Mouse (Mus musculus): ENCODE measurements around the gene Cpvl. TPM values are rescaled to one million over a fixed set of nuclear protein-coding genes. Genes with fewer than 3 reads are reported as not detected.

Cpvl gene
- polyA plus RNA-seq, 1 experiment = not detected

DNA sequence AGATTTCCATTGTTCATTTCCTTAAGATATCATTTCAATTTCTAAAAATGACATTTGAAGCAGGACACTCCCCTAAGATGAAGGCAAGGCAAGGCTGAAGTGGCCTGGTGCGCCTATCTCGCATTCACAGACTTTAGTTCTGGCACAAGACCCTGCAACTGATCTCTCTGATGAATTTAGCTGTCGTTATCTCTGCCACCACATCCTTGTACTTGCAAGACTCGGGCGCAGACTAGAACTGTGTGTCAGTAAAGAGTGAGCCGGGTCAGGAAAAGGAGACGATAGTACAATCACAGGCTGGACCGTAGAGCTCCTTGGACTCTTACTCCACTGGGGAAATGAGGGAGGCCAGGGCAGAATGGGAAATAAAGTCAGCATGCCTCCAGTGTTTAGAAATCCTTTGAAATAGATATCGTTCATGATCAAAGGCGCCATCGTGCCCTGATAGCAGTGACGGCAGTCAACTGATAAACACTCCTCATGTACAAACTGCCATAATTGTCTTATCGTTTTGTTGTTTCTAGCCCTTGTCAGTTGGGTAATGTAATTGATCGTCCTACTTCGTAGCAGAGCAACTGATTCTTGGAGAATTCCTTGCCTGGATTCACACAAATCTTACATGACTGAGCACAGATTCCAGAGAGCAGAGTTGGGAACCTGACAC is 2.5 kb upstream of the Cpvl start:
- no peak for TF ChIP-seq CTCF (IDR thresholded peaks at IDR 0.05; ENCODE audit: insufficient read depth, low read depth, low read length)
- no peak for TF ChIP-seq POLR2A (IDR thresholded peaks at IDR 0.05; ENCODE audit: insufficient read depth, low read depth, low read length)
- WGBS = 97% methylated on average over 15 of the region's 15 CpGs
- no peak overlapping the region for H3K4me3 ChIP-seq (ENCODE audit: insufficient read depth, low read depth, low read length)
- H3K27ac ChIP-seq (ENCODE audit: insufficient read depth, low read depth, low read length) = no peak overlapping the region
- H3K4me1 ChIP-seq (ENCODE audit: control insufficient read depth, insufficient read depth, low read length) = no peaks in the 10 kb centered on the region

DNA sequence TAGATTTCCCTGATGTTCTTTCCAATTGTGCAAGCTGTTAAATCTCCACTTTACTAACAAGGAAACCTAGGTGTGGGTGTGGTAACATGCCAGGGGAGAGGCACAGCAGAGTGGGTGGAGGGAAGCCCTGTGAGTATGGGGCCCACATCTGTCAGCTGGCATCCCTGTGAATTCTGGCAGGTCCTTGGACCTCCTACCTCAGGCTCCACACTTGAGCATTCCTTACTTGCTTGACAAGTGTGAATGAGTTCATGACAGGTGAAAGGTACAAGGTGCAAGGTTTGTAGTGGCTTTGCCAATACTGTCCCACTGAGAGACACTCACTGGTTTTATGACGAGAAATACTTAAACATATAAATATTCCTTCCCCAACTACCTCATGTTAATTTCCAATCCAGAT is 4.4 kb downstream of the Cpvl start:
- 95% methylated on average over 1 of the region's 1 CpGs for WGBS

DNA sequence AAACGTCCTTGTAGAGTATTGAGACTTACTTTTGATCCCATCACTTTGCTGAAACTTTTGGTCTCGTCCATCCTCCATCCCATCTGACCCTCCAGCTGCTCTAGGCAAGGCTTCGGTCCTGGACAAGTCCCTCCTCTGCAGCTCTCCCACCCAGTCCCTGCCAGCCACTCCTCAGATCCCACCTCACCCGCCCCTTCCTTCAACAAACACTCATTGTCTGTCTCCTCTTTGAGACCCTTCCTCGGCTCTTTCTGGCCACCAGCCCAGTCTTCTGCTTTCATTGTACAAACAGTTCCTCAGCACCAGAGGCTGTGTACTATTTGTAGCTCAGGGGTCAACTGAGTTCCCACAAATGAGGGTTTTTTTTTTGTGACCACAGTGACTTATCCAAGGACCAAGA is 5.0 kb downstream of the Cpvl start:
- WGBS = 45% methylated on average over 5 of the region's 5 CpGs
- H3K4me1 ChIP-seq (ENCODE audit: control insufficient read depth, insufficient read depth, low read length) = peaks cover 6% of the 10 kb centered on the region
- H3K27ac ChIP-seq (ENCODE audit: insufficient read depth, low read depth, low read length) = no peak overlapping the region
- H3K4me3 ChIP-seq (ENCODE audit: insufficient read depth, low read depth, low read length) = no peak overlapping the region
- TF ChIP-seq POLR2A (IDR thresholded peaks at IDR 0.05; ENCODE audit: insufficient read depth, low read depth, low read length) = no peak
- no peak for TF ChIP-seq CTCF (IDR thresholded peaks at IDR 0.05; ENCODE audit: insufficient read depth, low read depth, low read length)

More for the DNA sequence above, 4.4 kb downstream of the Cpvl start:
- Histone ChIP-seq H3K4me1 (ENCODE audit: control insufficient read depth, insufficient read depth, low read length) (peaks cover 6% of the 10 kb centered on the region), H3K27ac (ENCODE audit: insufficient read depth, low read depth, low read length) (no peak overlapping the region), H3K4me3 (ENCODE audit: insufficient read depth, low read depth, low read length) (no peak overlapping the region)
- TF ChIP-seq POLR2A (IDR thresholded peaks at IDR 0.05; ENCODE audit: insufficient read depth, low read depth, low read length) = no peak
- no peak for TF ChIP-seq CTCF (IDR thresholded peaks at IDR 0.05; ENCODE audit: insufficient read depth, low read depth, low read length)

DNA sequence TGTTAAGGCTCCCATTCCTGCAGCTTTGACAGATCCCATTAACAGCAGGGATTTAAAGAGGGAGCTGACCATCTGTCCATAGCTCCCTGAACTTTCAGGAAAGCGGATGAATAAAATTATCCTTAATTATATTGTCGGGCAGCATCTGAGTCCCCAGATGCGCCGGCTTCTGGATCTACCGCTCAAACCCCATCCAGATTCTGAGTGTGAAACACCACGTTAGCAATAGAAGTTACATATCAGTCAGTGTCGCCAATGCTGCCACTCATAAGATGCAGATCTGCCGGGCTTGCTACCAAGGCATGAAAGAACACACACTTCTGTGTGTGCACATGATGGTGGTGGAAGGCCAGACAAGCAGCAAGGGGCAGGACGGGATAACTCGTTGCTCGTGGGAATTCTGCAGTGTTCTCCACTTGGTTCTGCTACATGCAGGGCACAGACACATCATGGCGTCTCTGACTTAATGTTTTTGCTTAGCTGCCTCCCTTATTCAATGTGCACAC is 6.2 kb downstream of the Cpvl start:
- WGBS = 43% methylated on average over 12 of the region's 12 CpGs
- TF ChIP-seq POLR2A (IDR thresholded peaks at IDR 0.05; ENCODE audit: insufficient read depth, low read depth, low read length) (no peak), CTCF (IDR thresholded peaks at IDR 0.05; ENCODE audit: insufficient read depth, low read depth, low read length) (no peak)

DNA sequence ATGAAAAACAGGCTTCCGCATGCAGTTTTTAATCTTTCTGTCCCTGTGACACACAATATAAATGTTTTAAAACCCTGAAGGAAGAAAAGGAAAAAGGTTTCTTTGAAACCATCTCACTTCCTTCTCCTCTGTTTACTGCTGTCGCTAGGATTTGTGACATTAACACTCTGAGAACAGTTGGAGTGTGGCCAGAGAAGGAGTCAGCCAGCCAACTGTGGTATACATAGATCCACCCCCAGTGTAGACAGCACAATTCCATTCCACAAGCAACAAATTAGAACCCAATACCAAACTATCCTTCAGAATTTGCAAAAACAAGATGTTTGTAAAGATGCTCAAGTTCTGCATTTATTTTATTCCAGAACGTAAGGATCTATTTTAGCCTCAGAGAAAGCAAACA is 6.7 kb downstream of the Cpvl start:
- TF ChIP-seq POLR2A (IDR thresholded peaks at IDR 0.05; ENCODE audit: insufficient read depth, low read depth, low read length) = no peak
- TF ChIP-seq CTCF (IDR thresholded peaks at IDR 0.05; ENCODE audit: insufficient read depth, low read depth, low read length) = no peak
- no peak overlapping the region for H3K4me3 ChIP-seq (ENCODE audit: insufficient read depth, low read depth, low read length)
- no peak overlapping the region for H3K27ac ChIP-seq (ENCODE audit: insufficient read depth, low read depth, low read length)
- 29% methylated on average over 3 of the region's 3 CpGs for WGBS
- peaks cover 6% of the 10 kb centered on the region for H3K4me1 ChIP-seq (ENCODE audit: control insufficient read depth, insufficient read depth, low read length)

More for the DNA sequence above, 6.2 kb downstream of the Cpvl start:
- H3K4me3 ChIP-seq (ENCODE audit: insufficient read depth, low read depth, low read length) = no peak overlapping the region
- peaks cover 6% of the 10 kb centered on the region for H3K4me1 ChIP-seq (ENCODE audit: control insufficient read depth, insufficient read depth, low read length)
- H3K27ac ChIP-seq (ENCODE audit: insufficient read depth, low read depth, low read length) = no peak overlapping the region

DNA sequence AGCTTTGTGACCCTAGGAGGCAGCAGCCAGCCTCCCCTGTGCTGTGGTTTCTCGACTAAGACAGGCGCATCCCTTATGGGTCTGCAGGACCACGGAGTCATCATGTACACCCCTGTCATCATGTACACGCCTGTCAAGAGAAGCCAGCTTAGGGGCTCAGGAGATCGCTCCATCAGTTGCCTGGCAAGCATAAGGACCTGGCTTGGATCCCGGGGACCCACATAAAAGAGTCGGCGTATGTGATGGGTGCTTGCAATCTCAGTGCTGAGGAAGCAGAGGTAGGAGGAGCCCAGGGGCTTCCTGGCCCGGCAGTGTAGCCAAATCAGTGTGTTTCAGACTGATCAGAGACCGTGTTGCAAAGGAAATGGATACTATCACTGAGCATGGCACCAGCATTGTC is 9.4 kb downstream of the Cpvl start:
- TF ChIP-seq POLR2A (IDR thresholded peaks at IDR 0.05; ENCODE audit: insufficient read depth, low read depth, low read length) (no peak), CTCF (IDR thresholded peaks at IDR 0.05; ENCODE audit: insufficient read depth, low read depth, low read length) (no peak)
- Histone ChIP-seq H3K4me1 (ENCODE audit: control insufficient read depth, insufficient read depth, low read length) (peaks cover 6% of the 10 kb centered on the region), H3K4me3 (ENCODE audit: insufficient read depth, low read depth, low read length) (no peak overlapping the region), H3K27ac (ENCODE audit: insufficient read depth, low read depth, low read length) (no peak overlapping the region)
- 65% methylated on average over 10 of the region's 10 CpGs for WGBS

DNA sequence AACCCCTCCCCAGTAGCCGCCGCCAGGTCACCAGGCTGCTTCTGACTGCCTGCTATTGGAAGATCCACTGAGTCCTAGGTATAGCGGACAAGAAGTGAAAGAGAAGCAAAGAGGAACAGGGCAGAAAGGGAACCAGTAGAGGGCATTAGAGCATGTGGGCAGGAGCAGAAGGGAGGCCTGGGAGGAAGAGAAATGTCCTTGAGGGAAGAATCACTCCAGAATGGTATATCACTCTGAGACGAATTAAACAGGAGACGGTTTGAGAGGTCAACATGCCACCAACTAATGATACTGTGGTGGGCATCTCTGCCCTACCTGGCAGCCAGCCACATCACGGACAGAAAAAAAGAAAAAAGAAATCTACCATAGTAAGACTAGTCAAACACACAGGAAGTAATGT is 9.9 kb downstream of the Cpvl start:
- H3K27ac ChIP-seq (ENCODE audit: insufficient read depth, low read depth, low read length) = no peak overlapping the region
- no peak for TF ChIP-seq CTCF (IDR thresholded peaks at IDR 0.05; ENCODE audit: insufficient read depth, low read depth, low read length)
- no peak for TF ChIP-seq POLR2A (IDR thresholded peaks at IDR 0.05; ENCODE audit: insufficient read depth, low read depth, low read length)
- WGBS = 91% methylated on average over 6 of the region's 6 CpGs

DNA sequence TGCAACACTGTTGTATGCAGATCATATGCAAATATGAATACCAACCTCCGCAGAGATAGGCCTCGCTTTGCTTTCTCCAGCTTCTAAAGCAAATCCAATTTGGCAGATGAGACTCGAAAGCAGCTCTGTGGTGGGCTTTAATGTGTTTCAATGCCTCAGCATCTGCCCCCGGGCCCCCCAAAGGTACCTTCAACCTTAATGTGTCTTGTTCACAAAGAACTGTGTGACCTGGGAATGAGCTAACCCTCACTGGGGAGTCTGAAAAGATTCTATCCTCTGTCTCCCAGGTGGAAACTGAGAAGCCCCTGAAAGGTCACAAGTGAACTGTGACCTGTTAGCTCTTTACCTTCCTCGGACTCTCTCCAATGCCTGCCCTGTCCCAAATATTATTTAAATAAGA is 11.9 kb downstream of the Cpvl start:
- Histone ChIP-seq H3K27ac (ENCODE audit: insufficient read depth, low read depth, low read length) (no peak overlapping the region), H3K4me1 (ENCODE audit: control insufficient read depth, insufficient read depth, low read length) (no peaks in the 10 kb centered on the region), H3K4me3 (ENCODE audit: insufficient read depth, low read depth, low read length) (no peak overlapping the region)
- 93% methylated on average over 5 of the region's 5 CpGs for WGBS
- TF ChIP-seq CTCF (IDR thresholded peaks at IDR 0.05; ENCODE audit: insufficient read depth, low read depth, low read length) (no peak), POLR2A (IDR thresholded peaks at IDR 0.05; ENCODE audit: insufficient read depth, low read depth, low read length) (no peak)

More for the DNA sequence above, 9.9 kb downstream of the Cpvl start:
- Histone ChIP-seq H3K4me1 (ENCODE audit: control insufficient read depth, insufficient read depth, low read length) (peaks cover 4% of the 10 kb centered on the region), H3K4me3 (ENCODE audit: insufficient read depth, low read depth, low read length) (no peak overlapping the region)

DNA sequence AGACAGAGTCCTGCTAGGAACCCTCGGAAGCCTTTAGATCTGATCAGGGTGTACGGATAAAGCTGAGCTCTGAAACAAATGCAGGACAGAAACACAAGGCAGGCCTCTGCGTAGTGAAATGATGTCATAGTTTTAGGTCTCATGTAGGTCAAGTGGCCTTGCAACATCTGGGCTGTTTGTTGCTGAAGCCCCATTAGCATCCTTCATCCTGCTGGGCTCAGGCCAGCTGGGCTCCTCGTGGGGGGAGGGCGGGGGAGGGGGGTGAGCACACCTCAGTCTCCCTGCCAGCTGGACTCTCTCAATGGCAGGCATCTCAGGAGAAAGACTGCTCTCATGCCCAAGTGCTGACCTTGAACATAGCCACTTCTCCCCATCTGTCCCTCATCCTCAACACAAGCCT is 12.6 kb downstream of the Cpvl start:
- TF ChIP-seq POLR2A (IDR thresholded peaks at IDR 0.05; ENCODE audit: insufficient read depth, low read depth, low read length) (no peak), CTCF (IDR thresholded peaks at IDR 0.05; ENCODE audit: insufficient read depth, low read depth, low read length) (no peak)
- H3K4me3 ChIP-seq (ENCODE audit: insufficient read depth, low read depth, low read length) = no peak overlapping the region
- no peaks in the 10 kb centered on the region for H3K4me1 ChIP-seq (ENCODE audit: control insufficient read depth, insufficient read depth, low read length)
- 65% methylated on average over 5 of the region's 5 CpGs for WGBS
- no peak overlapping the region for H3K27ac ChIP-seq (ENCODE audit: insufficient read depth, low read depth, low read length)

All from olfactory bulb, adult 2 months (tissue).